Mouse (Mus musculus) heart, postnatal 0 days (tissue): ENCODE measurements at regions not wholly inside any gene's neighbourhood (a gene's known extent, or its start where the extent isn't known, plus 50 kb on each side); places are given as distances from the start of the nearest gene placed in this dataset.

Experiments used
- CTCF ChIP-seq: IDR thresholded peaks from 2 replicates; pipeline ENCODE4 v1.5.1; 2016; ENCODE audit warnings: antibody characterized with exemption, control low read depth, low read depth
- EP300 ChIP-seq: IDR thresholded peaks from 2 replicates; pipeline ENCODE4 v1.6.1; 2016; ENCODE audit warnings: antibody characterized with exemption, low read depth

DNA sequence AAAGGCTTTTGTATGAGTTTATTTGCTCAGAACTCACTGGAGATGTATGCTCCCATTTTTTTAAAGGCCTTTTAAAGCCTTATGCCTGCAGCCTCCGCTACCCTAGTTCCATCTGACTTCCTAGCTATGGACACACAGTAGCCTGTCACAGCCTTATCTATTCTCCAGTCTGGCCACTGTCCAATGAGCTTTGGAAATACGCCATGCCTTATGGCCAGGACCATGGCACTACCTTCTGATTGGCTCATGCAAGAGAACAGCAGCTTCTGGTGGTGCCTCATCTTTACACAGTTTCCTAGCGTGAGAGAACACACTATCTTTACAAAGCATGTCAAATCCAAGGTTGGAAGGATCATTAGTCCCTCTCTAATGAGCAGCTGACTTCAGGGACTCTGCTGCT, 424.1 kb upstream of the Zdhhc25 start:
- TF ChIP-seq CTCF (no peak), EP300 (no peak)
